Mouse (Mus musculus) spleen, postnatal 4 days (tissue): Measurements from ENCODE around the gene Pappa.

Source experiments
- DNase-seq, 2 experiments: peaks; one replicate each; pipeline ENCODE4 v3.0.0; 2022; ENCODE audit warnings: low spot score in 2 of 2

The Pappa gene

DNA sequence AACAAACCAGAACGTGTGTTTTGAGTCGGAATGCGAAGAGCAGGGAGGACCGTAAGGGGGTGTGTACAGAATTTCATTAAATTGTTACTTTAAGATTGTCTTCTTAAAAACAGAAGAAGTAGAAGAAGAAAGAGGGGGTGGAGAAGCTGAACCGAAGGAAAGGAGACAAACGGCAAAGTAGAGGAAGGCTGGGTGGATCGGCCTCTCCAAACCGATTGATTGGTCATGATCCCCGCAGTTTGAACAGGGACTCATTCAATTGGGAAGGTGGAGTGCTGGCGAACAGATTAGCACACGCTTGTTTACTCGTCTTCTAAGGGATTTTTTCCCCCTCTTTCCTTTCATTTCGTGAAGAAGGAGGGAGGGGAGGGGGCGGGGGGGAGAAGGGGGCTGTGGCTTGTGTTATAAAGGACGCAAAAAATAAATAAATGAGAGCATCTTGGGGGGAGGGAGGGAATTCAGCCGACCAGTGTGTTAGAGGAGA is at the start of gene Pappa:
Gene Pappa, plus strand, starts transcription at position 434 of the 484 bp plus-strand sequence.
- no peak for DNase-seq

DNA sequence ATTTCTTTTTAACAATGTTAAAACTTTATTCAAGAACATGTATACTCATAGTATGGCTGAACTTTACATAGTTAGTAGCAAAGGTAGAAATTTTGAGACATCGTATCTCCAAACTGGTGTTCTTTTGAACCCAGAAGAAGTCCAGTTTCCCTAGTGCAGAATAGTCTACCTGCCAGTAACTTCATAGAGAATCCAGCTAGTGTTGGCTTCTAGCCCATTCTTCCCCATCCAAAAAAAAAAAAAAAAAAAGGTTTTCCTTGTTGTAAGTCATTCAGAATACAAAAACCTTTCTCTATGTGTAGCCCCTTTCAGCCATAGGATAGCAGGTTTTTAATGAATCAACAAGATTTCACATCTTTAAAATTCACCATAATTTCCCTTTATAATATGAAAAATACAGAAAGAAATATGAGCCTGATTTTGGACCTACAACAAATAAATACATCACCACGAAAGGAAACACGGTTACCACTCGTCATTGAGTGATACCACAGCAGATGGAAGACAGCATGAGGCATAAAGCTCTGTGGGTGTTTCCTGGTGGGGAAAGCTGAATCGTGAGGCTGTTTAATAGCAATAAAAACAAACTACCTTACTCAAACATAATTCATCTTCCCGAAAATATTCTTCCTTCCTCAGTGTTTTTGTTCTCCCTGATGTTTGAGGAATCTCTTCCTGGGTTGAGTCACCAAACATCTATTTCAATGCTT is 45.9 kb upstream of the Pappa start:
- no peak for DNase-seq

DNA sequence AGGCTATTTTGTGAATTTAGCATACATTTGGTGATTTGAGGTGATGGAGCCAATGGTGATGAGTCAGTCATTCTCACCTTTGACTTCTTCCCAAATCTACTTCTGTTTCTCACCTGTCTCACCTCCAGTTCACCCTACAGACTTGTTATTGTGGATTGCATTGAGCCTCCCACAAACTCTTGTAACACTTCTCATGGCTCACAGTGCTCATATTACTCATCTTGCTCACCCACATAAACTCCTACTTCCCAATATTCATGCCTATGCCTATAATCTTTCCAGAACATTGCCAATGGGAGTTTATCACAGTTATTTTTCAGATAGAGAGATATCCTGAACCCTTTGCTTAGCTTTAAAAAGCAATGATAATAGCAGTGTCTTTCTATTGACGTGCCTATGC is 37.1 kb upstream of the Pappa start:
- no peak for DNase-seq

DNA sequence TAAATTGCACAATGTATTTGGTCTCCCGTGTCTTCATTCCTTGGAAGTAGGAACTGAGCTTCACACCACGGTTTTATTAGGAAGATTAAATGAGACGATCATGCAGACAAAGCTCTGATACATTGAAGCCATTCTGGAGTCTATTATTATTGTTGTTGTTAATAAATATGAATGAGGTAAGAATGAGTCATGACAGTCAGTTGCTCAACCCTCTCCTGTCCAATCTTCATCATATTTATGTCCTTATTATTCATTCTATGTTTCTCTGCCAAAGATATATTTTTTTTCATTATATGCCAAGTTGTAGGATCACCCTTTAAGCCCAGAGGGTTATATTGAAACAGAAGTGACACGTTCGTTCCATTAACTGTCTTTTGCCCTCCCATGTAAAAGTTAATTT is 36.4 kb upstream of the Pappa start:
- no peak for DNase-seq

DNA sequence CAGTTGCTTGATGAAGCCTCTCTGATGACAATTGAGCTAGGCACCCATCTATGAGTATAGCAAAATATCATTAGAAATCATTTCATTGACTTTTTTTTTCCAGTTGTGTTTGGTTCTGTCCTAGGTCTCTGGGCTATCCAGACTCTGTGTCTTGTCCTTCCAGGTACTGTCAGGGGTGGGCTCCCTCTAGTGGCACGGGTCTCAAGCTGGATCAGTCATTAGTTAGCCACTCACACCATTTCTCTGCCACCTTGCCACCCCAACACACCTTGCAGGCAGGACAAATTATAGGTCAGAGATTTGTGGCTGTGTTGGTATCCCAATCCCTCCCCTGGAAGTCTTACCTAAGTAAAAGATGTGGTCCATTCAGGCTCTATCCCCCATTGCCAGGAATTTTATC is 31.8 kb upstream of the Pappa start:
- DNase-seq = no peak

DNA sequence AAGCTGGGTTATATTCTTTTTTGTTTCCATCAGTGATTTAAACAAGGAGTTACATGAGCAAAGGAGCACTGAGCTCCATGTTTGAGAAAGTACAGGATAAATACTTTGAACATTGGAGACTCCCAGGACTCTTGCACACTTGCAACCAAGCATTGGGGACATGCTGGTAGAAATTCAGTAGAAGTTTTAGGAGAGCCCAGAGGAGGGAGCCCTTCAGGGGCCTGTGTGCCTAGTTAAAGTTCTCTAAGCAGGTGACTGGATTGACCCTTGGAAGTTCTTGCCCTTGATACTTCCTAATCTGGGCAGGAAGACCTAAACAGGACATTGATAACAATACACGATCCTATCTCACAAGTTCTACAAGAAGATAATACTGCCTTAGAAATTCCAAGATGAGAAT is 3.6 kb upstream of the Pappa start:
- no peak for DNase-seq

DNA sequence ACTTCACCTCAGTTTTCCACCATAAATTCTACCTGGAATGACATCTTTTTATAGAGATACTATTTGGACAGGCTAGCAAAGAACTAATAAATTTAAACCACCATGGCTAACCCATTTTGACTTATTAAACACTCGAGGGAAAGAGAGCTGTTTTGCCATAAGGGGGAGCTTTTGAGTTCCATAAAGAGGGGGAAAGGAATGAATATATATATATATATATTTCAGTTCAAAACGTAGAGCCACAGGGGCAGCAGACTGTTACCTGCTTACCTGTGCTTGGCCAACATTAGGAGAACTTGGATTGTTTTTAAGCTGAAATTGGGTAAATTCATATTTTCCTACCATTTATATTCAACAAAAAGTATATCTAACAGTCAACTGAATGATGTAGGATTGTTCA is 1.1 kb upstream of the Pappa start:
- no peak for DNase-seq

DNA sequence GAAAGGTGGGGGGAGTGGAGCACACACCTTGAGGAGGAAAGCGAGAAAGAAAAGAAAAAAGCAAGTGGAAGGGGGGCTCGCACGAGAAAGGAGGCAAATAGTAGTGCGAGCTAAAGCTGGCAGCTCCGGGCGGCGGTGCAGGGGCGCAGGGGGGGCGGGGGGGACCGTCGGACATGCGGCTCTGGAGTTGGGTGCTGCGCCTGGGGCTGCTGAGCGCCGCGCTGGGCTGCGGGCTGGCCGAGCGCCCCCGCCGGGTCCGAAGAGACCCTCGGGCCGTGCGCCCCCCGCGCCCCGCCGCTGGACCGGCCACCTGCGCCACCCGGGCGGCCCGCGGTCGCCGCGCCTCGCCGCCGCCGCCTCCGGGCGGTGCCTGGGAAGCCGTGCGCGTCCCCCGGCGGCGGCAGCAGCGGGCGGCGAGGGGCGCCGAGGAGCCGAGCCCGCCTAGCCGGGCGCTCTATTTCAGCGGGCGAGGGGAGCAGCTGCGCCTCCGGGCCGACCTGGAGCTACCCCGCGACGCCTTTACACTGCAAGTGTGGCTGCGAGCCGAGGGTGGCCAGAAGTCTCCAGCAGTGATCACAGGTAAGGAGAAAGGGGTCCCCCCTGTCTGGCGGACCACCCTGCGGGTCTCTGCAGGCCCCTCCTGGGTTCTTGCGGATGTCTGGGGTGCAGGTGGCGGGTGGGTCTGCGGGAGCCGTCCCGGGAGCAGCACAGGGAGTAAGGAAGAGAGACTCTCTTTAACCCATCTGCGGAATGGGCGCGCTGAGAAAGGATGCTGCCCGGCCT is 586 bp downstream of the Pappa start:
- DNase-seq = no peak

DNA sequence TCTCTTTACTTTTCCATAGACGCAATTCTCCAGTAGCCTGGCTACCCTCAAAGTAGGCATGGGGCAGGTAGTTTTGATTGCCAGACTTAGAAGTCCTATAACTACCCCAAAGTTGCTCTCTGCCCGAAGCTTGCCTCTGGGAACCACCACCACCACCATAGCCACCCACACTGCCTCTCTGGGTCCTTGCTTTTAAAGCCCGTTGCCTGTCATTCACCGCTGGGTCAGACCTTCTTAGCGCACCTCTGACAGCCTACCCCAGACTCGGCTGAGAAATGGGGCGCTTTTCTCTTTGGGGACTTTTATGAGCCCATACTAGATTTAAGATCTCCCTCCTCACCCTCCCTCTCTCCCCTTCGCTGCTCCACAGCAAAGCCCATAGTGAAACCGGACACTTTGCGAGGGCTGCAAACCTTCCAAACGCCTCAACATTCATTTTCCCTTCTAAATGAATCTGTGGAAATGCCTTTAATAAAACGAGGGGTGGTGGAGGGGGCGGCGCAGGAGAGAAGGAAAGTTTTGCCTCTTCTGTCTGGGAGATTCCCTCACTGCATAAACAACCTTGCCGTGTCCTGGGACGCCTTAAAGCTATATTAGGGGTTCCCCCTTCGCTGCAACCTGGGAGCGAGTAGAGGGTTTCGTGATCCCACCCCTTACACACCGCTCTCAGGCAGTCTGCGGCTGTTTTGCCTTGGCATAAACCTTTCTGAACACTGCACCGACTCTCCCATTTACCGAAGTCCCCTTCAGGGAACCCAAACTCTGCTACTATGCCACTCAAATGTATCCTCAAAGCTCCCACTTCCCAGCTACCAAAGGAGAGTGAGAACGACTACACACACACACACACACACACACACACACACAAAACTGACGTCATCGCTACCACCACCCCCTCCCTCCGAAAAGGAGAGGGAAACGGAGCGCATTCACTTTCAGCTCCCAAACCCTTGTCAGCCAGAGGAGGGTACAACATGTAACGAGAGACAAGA is 1.7 kb downstream of the Pappa start:
- DNase-seq = no peak

DNA sequence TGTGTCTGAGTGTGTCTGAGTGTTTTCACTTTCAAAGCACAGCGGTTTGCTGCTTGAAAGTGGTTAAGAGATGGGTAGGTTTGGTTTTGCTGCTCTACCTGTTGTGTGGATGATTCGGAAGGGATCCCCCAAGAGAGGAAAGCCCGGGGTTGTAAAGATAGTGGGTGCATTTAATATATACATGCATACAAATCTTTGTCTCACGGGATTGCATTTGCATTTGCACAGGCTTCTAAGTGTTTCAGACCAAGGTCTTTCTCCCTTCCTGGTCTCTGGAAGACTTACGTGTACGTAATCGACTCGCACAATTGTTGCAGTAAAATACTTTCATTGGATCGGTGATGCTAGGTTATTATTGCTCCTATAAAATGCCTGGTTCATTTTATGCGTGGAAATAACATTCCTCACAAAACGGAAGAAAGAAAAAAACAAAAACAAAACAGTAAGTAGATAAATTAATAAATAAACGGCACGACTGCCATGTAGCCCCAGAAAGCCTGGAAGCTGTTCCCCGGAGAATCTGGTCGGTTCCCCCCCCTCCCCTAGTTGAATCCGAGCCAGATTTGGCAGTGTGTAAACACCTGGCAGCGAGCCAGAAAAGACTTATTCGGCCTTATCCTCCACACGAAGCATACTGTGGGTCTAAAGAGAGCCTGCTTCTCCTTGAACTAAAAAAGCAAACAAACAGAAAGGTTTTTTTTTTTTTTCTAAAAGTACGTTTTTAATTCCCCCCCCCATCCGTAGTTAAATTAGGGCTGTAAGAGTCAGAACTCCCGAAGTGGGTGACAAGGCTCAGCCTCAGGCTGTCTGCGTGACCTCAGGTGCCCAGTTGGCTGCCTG is 2.7 kb downstream of the Pappa start:
- no peak for DNase-seq

DNA sequence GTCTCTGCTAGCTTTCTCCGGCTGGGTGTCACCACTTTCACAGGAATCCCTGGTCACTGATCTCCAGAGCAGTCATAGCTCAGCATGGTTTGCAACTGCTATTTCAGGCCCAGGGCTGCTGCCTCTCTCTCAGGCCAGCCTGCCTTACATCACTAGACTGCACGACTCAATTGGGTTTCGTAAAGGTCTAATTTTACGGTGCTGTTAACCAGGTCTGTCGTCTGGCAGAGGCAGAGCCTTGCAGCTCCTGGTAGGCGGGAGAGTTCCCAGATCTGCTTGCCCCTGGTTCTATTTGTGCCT is 3.3 kb downstream of the Pappa start:
- DNase-seq = no peak

DNA sequence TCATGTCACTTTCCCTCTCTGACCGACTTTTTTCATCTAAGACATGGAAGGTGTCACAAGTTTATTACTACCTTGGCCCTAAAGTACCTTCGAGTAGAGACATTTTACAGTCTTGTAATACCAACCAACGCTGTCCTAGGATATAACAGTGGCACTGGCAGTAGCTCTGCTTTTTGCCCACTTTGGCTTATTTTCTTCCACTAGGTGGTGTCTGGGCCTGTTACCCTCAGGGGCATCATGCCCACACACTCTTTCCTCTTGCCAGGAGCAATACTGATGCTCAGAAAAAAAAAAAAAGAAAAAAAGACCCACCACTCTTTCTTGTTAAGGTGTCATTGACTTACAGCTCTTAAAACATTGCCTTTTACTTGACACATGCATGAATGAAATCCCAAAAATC is 8.7 kb downstream of the Pappa start:
- DNase-seq = no peak

DNA sequence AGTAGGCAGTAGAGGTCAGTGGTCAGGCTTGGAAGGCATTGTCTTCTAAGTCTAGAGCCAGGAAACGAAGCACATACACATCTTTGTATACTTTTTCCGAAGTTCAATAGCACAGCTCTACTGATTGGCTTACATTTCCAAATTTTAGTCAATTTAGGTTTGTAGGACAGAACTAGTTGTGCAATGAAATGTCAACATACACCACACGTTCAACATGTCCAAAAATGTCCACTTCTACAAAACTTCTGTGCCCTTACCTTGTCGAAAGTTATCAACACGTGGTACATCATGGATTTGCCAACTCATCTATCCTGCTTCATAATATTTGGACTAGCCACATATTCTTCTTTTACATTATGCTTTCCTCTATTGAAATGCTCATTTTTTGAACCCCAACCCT is 10.4 kb downstream of the Pappa start:
- DNase-seq = no peak

DNA sequence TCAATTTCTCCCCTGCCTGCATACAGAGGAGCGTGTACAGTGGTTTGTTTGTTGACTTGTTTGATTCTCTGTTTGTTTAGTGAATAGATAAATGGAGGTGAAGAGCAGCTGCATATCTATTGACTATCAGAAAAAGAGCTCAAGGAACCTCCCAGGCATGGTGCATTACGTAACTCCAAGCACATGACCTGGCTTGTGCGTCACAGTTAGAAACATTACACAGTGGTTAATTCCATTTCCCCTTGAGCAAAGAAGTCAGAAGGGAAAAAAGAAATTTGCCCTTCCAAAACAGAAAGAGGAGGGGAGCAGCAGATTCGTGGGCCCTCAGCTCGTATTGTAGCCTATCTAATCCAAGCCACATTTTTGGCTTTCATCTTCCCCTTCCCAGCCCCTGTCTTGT is 11.1 kb downstream of the Pappa start:
- DNase-seq = no peak

DNA sequence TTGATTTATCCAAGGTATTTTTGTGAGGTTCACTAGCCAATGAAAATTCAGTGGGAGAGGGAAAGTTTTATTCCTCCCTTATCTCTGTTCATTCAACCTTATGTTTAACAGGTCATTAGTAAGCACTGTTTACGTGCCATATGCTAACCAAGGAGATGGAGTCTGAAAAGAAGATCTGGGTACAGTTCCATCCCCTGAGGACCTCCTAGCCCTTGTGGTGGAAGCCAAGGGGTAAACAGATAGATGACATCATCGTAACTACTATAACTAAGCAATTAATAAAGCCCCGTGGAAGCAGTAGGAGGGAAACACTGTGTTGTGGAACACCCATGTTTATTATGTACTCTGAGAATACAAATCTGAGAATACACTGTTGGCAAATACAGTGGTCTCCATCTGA is 12.6 kb downstream of the Pappa start:
- DNase-seq = no peak

DNA sequence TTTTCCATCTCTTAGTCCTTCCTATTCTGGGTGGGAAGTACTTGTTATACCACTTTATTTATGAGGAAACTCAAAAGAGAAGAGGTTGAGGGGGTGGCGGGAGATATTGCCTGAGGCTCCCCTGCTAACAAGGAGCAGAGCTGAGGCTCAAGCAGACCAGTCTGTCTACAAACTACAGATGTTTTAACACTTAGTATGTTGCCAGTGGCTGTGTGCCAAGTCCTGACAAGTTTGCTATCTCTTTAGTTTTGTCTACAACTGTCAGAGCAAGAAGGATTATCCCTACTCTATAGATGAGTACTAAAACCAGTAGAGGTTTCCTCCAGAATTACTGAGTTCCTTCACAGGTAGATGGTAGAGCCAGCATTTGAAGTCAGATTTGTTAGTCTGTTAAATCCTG is 23.0 kb downstream of the Pappa start:
- DNase-seq = no peak

DNA sequence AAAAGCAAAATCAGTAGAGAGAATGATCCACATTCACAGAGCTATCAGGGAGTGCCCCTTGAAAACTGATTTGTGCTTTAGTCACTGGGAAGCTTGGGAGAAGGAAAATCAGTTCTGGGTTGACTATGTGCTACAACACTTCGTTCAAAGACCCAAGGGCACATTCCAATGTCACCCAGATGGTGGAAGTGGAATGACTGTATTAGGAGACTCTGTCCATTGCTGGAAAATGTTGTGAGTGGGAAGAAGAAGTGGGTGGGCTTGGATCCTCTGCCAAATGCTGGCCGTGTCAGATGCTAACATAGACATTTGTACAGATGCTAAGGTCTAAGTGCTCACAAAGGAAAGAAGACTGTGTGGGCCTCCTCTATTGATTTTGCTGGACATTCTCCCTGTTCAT is 29.6 kb downstream of the Pappa start:
- DNase-seq = no peak

DNA sequence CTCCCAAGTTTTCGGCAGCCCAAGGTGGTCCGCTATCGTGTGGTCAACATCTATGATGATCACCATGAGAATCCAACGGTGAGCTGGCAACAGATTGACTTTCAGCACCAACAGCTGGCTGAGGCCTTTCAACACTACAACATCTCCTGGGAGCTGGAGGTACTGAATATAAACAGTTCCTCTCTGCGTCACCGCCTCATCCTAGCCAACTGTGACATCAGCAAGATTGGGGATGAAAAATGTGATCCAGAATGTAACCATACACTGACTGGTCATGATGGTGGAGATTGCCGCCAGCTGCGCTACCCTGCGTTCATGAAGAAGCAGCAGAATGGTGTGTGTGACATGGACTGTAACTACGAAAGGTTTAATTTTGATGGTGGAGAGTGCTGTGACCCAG is 32.3 kb downstream of the Pappa start:
- DNase-seq = no peak

DNA sequence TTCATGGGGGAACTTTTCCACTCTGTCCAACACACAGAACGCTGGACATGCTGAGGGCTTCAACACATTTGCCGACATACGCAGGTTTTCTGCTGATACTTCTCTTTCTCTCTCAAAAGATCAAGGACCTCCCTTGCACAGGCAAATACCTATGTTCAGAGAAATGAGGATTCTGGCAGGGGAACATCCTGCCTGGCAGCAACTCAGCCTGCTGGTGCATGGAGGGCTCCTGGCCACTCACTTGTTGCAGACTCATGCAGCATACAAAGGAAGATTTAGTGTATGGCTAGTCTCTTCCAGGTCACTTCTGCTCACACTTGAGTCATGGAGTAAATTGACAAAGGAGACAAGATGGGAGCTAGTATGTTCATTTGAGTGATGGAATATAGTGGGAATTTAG is 34.7 kb downstream of the Pappa start:
- DNase-seq = no peak

DNA sequence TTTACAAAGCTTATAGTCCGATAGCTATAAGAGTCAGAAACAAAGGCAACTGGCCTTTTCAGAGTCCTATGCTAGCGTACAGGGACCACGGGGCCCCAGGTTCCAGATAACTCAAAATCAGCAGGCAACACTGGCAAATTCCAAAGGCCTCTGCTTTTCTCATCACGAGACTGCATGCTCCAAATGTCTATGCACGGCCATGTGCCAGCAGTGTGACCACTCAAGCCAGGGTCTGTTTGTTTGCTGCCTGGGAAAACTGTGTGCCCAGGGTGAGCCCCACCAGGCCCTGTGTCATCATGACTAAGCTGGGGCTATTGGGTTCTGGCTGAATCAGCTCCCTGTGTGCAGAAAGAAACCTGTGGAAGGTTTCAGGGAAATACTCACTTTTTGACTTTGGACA is 35.5 kb downstream of the Pappa start:
- no peak for DNase-seq

DNA sequence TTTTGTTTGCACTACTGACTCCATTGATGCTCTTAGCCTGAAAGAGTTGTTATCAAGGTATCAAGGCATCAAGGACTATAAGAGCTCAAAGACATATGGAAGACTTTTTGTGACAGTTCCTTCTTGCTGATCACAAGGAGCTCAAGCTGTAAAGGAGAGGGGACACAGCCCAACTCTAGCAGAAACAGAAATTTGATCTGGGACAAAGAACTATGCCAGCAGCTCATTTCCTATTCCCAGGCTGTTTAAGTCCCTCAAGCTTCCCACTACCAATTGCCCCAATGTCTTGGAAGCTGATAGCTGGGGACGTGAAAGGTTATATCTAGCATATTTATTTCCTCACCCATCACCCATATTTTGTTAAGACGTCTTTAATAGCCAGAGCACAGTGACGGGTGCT is 39.7 kb downstream of the Pappa start:
- no peak for DNase-seq
